Comparison of ENCODE assay signal across 21 mouse cellular contexts in the genomic region with DNA sequence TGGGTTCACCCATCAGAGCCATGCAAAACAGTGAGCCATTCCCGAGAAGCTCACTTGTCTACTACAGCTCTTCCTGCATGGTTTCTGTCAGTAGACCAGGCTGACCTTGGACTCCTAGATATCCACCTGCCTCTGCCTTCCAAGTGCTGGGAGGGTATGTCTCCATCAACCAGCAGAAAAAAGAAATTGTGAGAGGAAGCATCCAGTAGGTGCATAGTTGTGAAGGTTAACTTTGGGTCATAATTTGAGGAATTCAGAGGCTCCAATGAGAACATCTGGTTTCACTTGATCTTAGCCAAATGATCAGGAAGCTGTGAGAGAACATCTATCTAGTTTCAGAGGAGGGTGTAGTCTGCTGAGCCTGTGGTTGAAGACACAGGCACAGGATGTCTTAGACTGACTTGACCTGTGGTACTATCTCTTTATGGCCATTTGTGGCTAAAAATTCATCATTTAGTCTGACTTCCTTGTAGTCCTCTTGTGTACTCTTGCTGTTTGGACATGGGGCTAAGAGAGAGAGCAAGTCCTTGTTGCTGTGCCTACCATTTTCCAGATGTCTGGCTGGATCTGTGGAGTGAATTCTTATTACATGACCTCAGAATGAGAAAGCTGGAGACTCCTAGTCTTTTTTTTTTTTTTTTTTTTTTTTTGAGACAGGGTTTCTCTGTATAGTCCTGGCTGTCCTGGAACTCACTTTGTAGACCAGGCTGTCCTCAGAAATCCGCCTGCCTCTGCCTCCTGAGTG. TPM values are rescaled to one million over a fixed set of nuclear protein-coding genes. Genes with fewer than 3 reads are reported as not detected.
"Had no signal": no experiment of that assay in that cellular context is flagged by ENCODE, and none has a peak within 500 bp of the region (broad histone marks: within the 10 kb centered on the region; RNA-seq: fewer than 3 reads in every experiment).

No protein-coding gene starts in this region.

- DNase-seq: kidney, postnatal 25 days; layer of hippocampus, postnatal 36 days; liver, embryonic 13.5 days; lung, adult 2 months; lung, postnatal 14 days; lung, postnatal 4 days; thymus, adult 2 months; thymus, postnatal 14 days; thymus, postnatal 4 days had no signal

- H3K9me3 ChIP-seq: liver, embryonic 13.5 days; midbrain, embryonic 12.5 days; neural tube, embryonic 13.5 days had no signal

- H3K27ac ChIP-seq: kidney, postnatal 0 days; layer of hippocampus, adult 2 months; left cerebral cortex, adult 2 months; liver, embryonic 13.5 days; midbrain, embryonic 12.5 days; neural tube, embryonic 13.5 days; stomach, postnatal 0 days had no signal

- H3K4me3 ChIP-seq: layer of hippocampus, adult 2 months; left cerebral cortex, adult 2 months; liver, embryonic 13.5 days; midbrain, embryonic 12.5 days; myocyte; neural tube, embryonic 13.5 days had no signal

- H3K4me1 ChIP-seq: liver, embryonic 13.5 days; midbrain, embryonic 12.5 days; neural tube, embryonic 13.5 days had no signal

- H3K9ac ChIP-seq: liver, embryonic 13.5 days; midbrain, embryonic 12.5 days; neural tube, embryonic 13.5 days had no signal

- ATAC-seq: midbrain, embryonic 16.5 days had no signal

- H3K27me3 ChIP-seq: liver, embryonic 13.5 days; midbrain, embryonic 12.5 days; neural tube, embryonic 13.5 days had no signal

- H3K4me2 ChIP-seq: liver, embryonic 13.5 days; midbrain, embryonic 12.5 days; neural tube, embryonic 13.5 days had no signal

RNA-seq across cellular contexts. Expression of gene Pdia2, which starts 46.8 kb away (rescaled TPM):
- total RNA-seq: monocyte, adult 5-6 weeks; neutrophil, adult 5-6 weeks had no signal
- polyA plus RNA-seq: liver, adult 2 months; neural tube, embryonic 13.5 days; thymus, adult 2 months had no signal

RNA-seq across cellular contexts. Expression of gene Rgs11, which starts 50.7 kb away (rescaled TPM):
- total RNA-seq: megakaryocyte-erythroid progenitor cell, adult 5-6 weeks; monocyte, adult 5-6 weeks had no signal
